Mouse (Mus musculus): ENCODE results near the gene Sh3d19. TPM values are rescaled to one million over a fixed set of nuclear protein-coding genes. Genes with fewer than 3 reads are reported as not detected.

Gene Sh3d19
- 20.5 and 24.8 TPM in 2 replicates for polyA plus RNA-seq (2015; fragmentation: Nextera tagmentation; extraction: Ambion mirVana)

GRCm38 (mm10) chr3:85970742-85971598 is at the start of gene Sh3d19:
Gene Sh3d19 (plus strand): TSS chr3:85971109.

GRCm38 (mm10) chr3:86002423-86002822 is 31.5 kb downstream of the Sh3d19 start, which contains the start of gene Prss48:
Gene Prss48 (minus strand): TSS chr3:86002491.

GRCm38 (mm10) chr3:86142263-86142933 is 171.5 kb downstream of the Sh3d19 start, which contains the start of gene Rps3a1:
Gene Rps3a1 (minus strand): TSS chr3:86142702.

Other genes starting within 250 kb of the Sh3d19 start
- 15.3 and 16.2 TPM in 2 replicates for gene Fam160a1, start 153.8 kb upstream of the Sh3d19 start, polyA plus RNA-seq (2015; fragmentation: Nextera tagmentation; extraction: Ambion mirVana)
- gene Glt28d2, start 83.6 kb upstream of the Sh3d19 start, polyA plus RNA-seq (2015; fragmentation: Nextera tagmentation; extraction: Ambion mirVana), result 4.6 and 5.3 TPM in 2 replicates
- 23.6 and 30.2 TPM in 2 replicates for gene Gm37240, start 83.6 kb upstream of the Sh3d19 start, polyA plus RNA-seq (2015; fragmentation: Nextera tagmentation; extraction: Ambion mirVana)
- gene Prss48, start 31.4 kb downstream of the Sh3d19 start, polyA plus RNA-seq (2015; fragmentation: Nextera tagmentation; extraction: Ambion mirVana), result 0.15 TPM in 1 of 2 replicates, not detected in the other
- 903 and 943 TPM in 2 replicates for gene Rps3a1, start 171.6 kb downstream of the Sh3d19 start, polyA plus RNA-seq (2015; fragmentation: Nextera tagmentation; extraction: Ambion mirVana)